Mouse (Mus musculus) ES-Bruce4 (cell line): ENCODE measurements around the gene Stx11.

Source experiments
- CTCF ChIP-seq: IDR thresholded peaks from one replicate; pipeline ENCODE4 v1.8.1; 2011; ENCODE audit warnings: low read depth, low read length
- EP300 ChIP-seq: IDR thresholded peaks from 2 replicates; pipeline ENCODE4 v1.6.1; 2011; ENCODE audit warnings: low read depth, low read length; ENCODE audit not compliant: insufficient read depth
- POLR2A ChIP-seq: IDR thresholded peaks from one replicate; pipeline ENCODE4 v1.8.1; 2011; ENCODE audit warnings: low read length; ENCODE audit not compliant: insufficient read depth

DNA sequence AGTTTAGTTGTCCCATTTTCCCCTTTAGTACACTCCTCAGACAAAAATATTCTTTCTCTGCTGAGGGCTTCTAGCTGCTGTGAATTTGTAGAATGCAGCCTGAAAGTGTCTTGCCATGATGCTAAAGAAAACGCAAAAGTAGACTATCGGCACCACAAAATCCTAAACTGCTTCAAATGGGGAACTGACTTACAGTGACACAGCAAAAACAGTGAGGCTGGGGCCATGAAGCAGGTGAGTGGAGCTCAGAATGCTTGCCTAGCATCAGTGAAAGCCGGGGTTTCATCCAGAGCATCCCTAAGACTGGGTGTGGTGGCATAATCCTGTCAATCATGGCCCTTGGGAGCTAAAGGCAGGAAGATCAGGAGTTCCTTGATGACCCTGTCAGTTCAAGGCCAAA lies 11.4 kb upstream of the Stx11 start:
- TF ChIP-seq CTCF (no peak), POLR2A (no peak), EP300 (no peak)
